Mouse (Mus musculus): ENCODE measurements around the gene Clrn3.

The Clrn3 gene

GRCm38 (mm10) chr7:135487423-135487822 lies 41.0 kb downstream of the Clrn3 start:
- DNase-seq (ENCODE audit: low spot score in 2 of 2), result peak in 1 of 2 experiments; percentile 71

- DNase-seq (ENCODE audit: low spot score in 2 of 2), result no peak
Measured at GRCm38 (mm10) chr7:135486645-135487382, 41.6 kb downstream of the Clrn3 start.

- peak in 1 of 2 experiments; percentile 51 for DNase-seq (ENCODE audit: low spot score in 2 of 2)
Measured at GRCm38 (mm10) chr7:135485796-135486410, 42.6 kb downstream of the Clrn3 start.

GRCm38 (mm10) chr7:135485116-135485795 lies 43.2 kb downstream of the Clrn3 start:
- no peak for DNase-seq (ENCODE audit: low spot score in 2 of 2)

- DNase-seq (ENCODE audit: low spot score in 2 of 2), result no peak
Measured at GRCm38 (mm10) chr7:135484341-135484740, 44.1 kb downstream of the Clrn3 start.

GRCm38 (mm10) chr7:135483751-135484150 lies 44.7 kb downstream of the Clrn3 start:
- no peak for DNase-seq (ENCODE audit: low spot score in 2 of 2)

GRCm38 (mm10) chr7:135481150-135481549 lies 47.3 kb downstream of the Clrn3 start:
- DNase-seq (ENCODE audit: low spot score in 2 of 2), result no peak

- DNase-seq (ENCODE audit: low spot score in 2 of 2), result no peak
Measured at GRCm38 (mm10) chr7:135479912-135480311, 48.5 kb downstream of the Clrn3 start.

GRCm38 (mm10) chr7:135479322-135479880 lies 49.1 kb downstream of the Clrn3 start:
- no peak for DNase-seq (ENCODE audit: low spot score in 2 of 2)

GRCm38 (mm10) chr7:135477256-135477655 lies 51.2 kb downstream of the Clrn3 start:
- DNase-seq (ENCODE audit: low spot score in 2 of 2), result no peak

GRCm38 (mm10) chr7:135475981-135476380 lies 52.5 kb downstream of the Clrn3 start:
- DNase-seq (ENCODE audit: low spot score in 2 of 2), result no peak

- DNase-seq (ENCODE audit: low spot score in 2 of 2), result no peak
Measured at GRCm38 (mm10) chr7:135470319-135470718, 58.1 kb downstream of the Clrn3 start.

- DNase-seq (ENCODE audit: low spot score in 2 of 2), result no peak
Measured at GRCm38 (mm10) chr7:135468631-135469030, 59.8 kb downstream of the Clrn3 start.

GRCm38 (mm10) chr7:135465293-135465692 lies 63.2 kb downstream of the Clrn3 start:
- peak in 1 of 2 experiments; percentile 35 for DNase-seq (ENCODE audit: low spot score in 2 of 2)

- peak in 1 of 2 experiments; percentile 68 for DNase-seq (ENCODE audit: low spot score in 2 of 2)
Measured at GRCm38 (mm10) chr7:135464689-135465259, 63.7 kb downstream of the Clrn3 start.

All from frontal cortex, postnatal 10 days (tissue).